Mouse (Mus musculus) Muller cell, postnatal 12 days (primary cell): Measurements from ENCODE around the gene Mbnl1.

Experiments used
- DNase-seq: peaks from one replicate; pipeline ENCODE4 v3.0.0-alpha.2; 2015; ENCODE audit errors: inconsistent ontology term

Gene Mbnl1

GRCm38 (mm10) chr3:60517234-60517787 is 44.7 kb downstream of the Mbnl1 start:
- no peak for DNase-seq

- DNase-seq, result no peak
These were observed 46.7 kb downstream of the Mbnl1 start for GRCm38 (mm10) chr3:60519337-60519736.

- DNase-seq, result no peak
These were observed 51.5 kb downstream of the Mbnl1 start for GRCm38 (mm10) chr3:60524127-60524526.

- no peak for DNase-seq
These were observed 58.7 kb downstream of the Mbnl1 start for GRCm38 (mm10) chr3:60531286-60531685.

- DNase-seq, result peak; percentile 85
These were observed 59.2 kb downstream of the Mbnl1 start for GRCm38 (mm10) chr3:60531826-60532225.

- no peak for DNase-seq
These were observed 62.6 kb downstream of the Mbnl1 start for GRCm38 (mm10) chr3:60535224-60535623.

- no peak for DNase-seq
These were observed 64.4 kb downstream of the Mbnl1 start for GRCm38 (mm10) chr3:60537063-60537462.

GRCm38 (mm10) chr3:60538214-60538971 is 65.8 kb downstream of the Mbnl1 start:
- no peak for DNase-seq

GRCm38 (mm10) chr3:60541121-60541520 is 68.5 kb downstream of the Mbnl1 start:
- no peak for DNase-seq

GRCm38 (mm10) chr3:60546196-60546595 is 73.6 kb downstream of the Mbnl1 start:
- DNase-seq, result no peak

- no peak for DNase-seq
These were observed 74.3 kb downstream of the Mbnl1 start for GRCm38 (mm10) chr3:60546904-60547303.

GRCm38 (mm10) chr3:60550492-60550891 is 77.9 kb downstream of the Mbnl1 start:
- no peak for DNase-seq

- DNase-seq, result no peak
These were observed 79.0 kb downstream of the Mbnl1 start for GRCm38 (mm10) chr3:60551650-60552049.

GRCm38 (mm10) chr3:60553011-60553410 is 80.4 kb downstream of the Mbnl1 start:
- DNase-seq, result no peak

- no peak for DNase-seq
These were observed 84.0 kb downstream of the Mbnl1 start for GRCm38 (mm10) chr3:60556596-60556995.

GRCm38 (mm10) chr3:60558252-60558862 is 85.7 kb downstream of the Mbnl1 start:
- DNase-seq, result no peak

- no peak for DNase-seq
These were observed 87.1 kb downstream of the Mbnl1 start for GRCm38 (mm10) chr3:60559762-60560161.

- DNase-seq, result no peak
These were observed 91.1 kb downstream of the Mbnl1 start for GRCm38 (mm10) chr3:60563529-60564243.

- no peak for DNase-seq
These were observed 91.6 kb downstream of the Mbnl1 start for GRCm38 (mm10) chr3:60564244-60564643.

- no peak for DNase-seq
These were observed 92.6 kb downstream of the Mbnl1 start for GRCm38 (mm10) chr3:60565204-60565603.

- DNase-seq, result no peak
These were observed 93.3 kb downstream of the Mbnl1 start for GRCm38 (mm10) chr3:60565950-60566349.

- DNase-seq, result peak; percentile 92
These were observed 95.6 kb downstream of the Mbnl1 start for GRCm38 (mm10) chr3:60568171-60568684.
